Mouse (Mus musculus): ENCODE results near the gene Vat1l. TPM values are rescaled to one million over a fixed set of nuclear protein-coding genes. Genes with fewer than 3 reads are reported as not detected.
A peak's percentile ranks its signal among the peaks of the same experiment; 100 is the strongest.

Gene Vat1l
- polyA plus RNA-seq, 1 experiment, result 104 TPM

- no peak for DNase-seq (ENCODE audit: low read depth)
These were observed 146.4 kb downstream of the Vat1l start for GRCm38 (mm10) chr8:114351643-114352427.

GRCm38 (mm10) chr8:114360506-114360905, 155.1 kb downstream of the Vat1l start:
- peak; percentile 35 for DNase-seq (ENCODE audit: low read depth)
- no peak for TF ChIP-seq CTCF (IDR thresholded peaks at IDR 0.05; ENCODE audit: borderline replicate concordance, extremely low read depth, insufficient read depth, insufficient read length)
- TF ChIP-seq POLR2A (IDR thresholded peaks at IDR 0.05; ENCODE audit: borderline replicate concordance, extremely low read depth, insufficient read depth, insufficient read length, poor library complexity, severe bottlenecking), result no peak

More at GRCm38 (mm10) chr8:114351643-114352427, 146.4 kb downstream of the Vat1l start:
- TF ChIP-seq CTCF (IDR thresholded peaks at IDR 0.05; ENCODE audit: borderline replicate concordance, extremely low read depth, insufficient read depth, insufficient read length) (no peak), POLR2A (IDR thresholded peaks at IDR 0.05; ENCODE audit: borderline replicate concordance, extremely low read depth, insufficient read depth, insufficient read length, poor library complexity, severe bottlenecking) (no peak)

- TF ChIP-seq CTCF (IDR thresholded peaks at IDR 0.05; ENCODE audit: borderline replicate concordance, extremely low read depth, insufficient read depth, insufficient read length) (peak; percentile 34; the same call in 1 of the 2 replicates), POLR2A (IDR thresholded peaks at IDR 0.05; ENCODE audit: borderline replicate concordance, extremely low read depth, insufficient read depth, insufficient read length, poor library complexity, severe bottlenecking) (no peak)
- DNase-seq (ENCODE audit: low read depth), result peak; percentile 33
These were observed 157.8 kb downstream of the Vat1l start for GRCm38 (mm10) chr8:114363167-114363566.

GRCm38 (mm10) chr8:114363656-114364055, 158.2 kb downstream of the Vat1l start:
- no peak for TF ChIP-seq POLR2A (IDR thresholded peaks at IDR 0.05; ENCODE audit: borderline replicate concordance, extremely low read depth, insufficient read depth, insufficient read length, poor library complexity, severe bottlenecking)
- TF ChIP-seq CTCF (IDR thresholded peaks at IDR 0.05; ENCODE audit: borderline replicate concordance, extremely low read depth, insufficient read depth, insufficient read length), result no peak
- no peak for DNase-seq (ENCODE audit: low read depth)

GRCm38 (mm10) chr8:114369038-114369976, 163.9 kb downstream of the Vat1l start:
- TF ChIP-seq CTCF (IDR thresholded peaks at IDR 0.05; ENCODE audit: borderline replicate concordance, extremely low read depth, insufficient read depth, insufficient read length) (peak; percentile 96), POLR2A (IDR thresholded peaks at IDR 0.05; ENCODE audit: borderline replicate concordance, extremely low read depth, insufficient read depth, insufficient read length, poor library complexity, severe bottlenecking) (no peak)
- DNase-seq (ENCODE audit: low read depth), result peak; percentile 81

GRCm38 (mm10) chr8:114374390-114374789, 169.0 kb downstream of the Vat1l start:
- DNase-seq (ENCODE audit: low read depth), result no peak
- TF ChIP-seq POLR2A (IDR thresholded peaks at IDR 0.05; ENCODE audit: borderline replicate concordance, extremely low read depth, insufficient read depth, insufficient read length, poor library complexity, severe bottlenecking) (no peak), CTCF (IDR thresholded peaks at IDR 0.05; ENCODE audit: borderline replicate concordance, extremely low read depth, insufficient read depth, insufficient read length) (no peak)

GRCm38 (mm10) chr8:114384189-114384588, 178.8 kb downstream of the Vat1l start:
- TF ChIP-seq POLR2A (IDR thresholded peaks at IDR 0.05; ENCODE audit: borderline replicate concordance, extremely low read depth, insufficient read depth, insufficient read length, poor library complexity, severe bottlenecking) (no peak), CTCF (IDR thresholded peaks at IDR 0.05; ENCODE audit: borderline replicate concordance, extremely low read depth, insufficient read depth, insufficient read length) (no peak)
- DNase-seq (ENCODE audit: low read depth), result no peak

- TF ChIP-seq POLR2A (IDR thresholded peaks at IDR 0.05; ENCODE audit: borderline replicate concordance, extremely low read depth, insufficient read depth, insufficient read length, poor library complexity, severe bottlenecking), result no peak
- DNase-seq (ENCODE audit: low read depth), result no peak
These were observed 182.1 kb downstream of the Vat1l start for GRCm38 (mm10) chr8:114387494-114387893.

GRCm38 (mm10) chr8:114390465-114391254, 185.2 kb downstream of the Vat1l start:
- TF ChIP-seq POLR2A (IDR thresholded peaks at IDR 0.05; ENCODE audit: borderline replicate concordance, extremely low read depth, insufficient read depth, insufficient read length, poor library complexity, severe bottlenecking), result no peak
- peak; percentile 55; the same call in 1 of the 2 replicates for TF ChIP-seq CTCF (IDR thresholded peaks at IDR 0.05; ENCODE audit: borderline replicate concordance, extremely low read depth, insufficient read depth, insufficient read length)
- DNase-seq (ENCODE audit: low read depth), result no peak

- TF ChIP-seq CTCF (IDR thresholded peaks at IDR 0.05; ENCODE audit: borderline replicate concordance, extremely low read depth, insufficient read depth, insufficient read length) (no peak), POLR2A (IDR thresholded peaks at IDR 0.05; ENCODE audit: borderline replicate concordance, extremely low read depth, insufficient read depth, insufficient read length, poor library complexity, severe bottlenecking) (no peak)
- no peak for DNase-seq (ENCODE audit: low read depth)
These were observed 192.9 kb downstream of the Vat1l start for GRCm38 (mm10) chr8:114398326-114398725.

All from brain, embryonic 14.5 days (tissue).